Mouse (Mus musculus): ENCODE measurements at regions not wholly inside any gene's neighbourhood (a gene's known extent, or its start where the extent isn't known, plus 50 kb on each side); places are given as distances from the start of the nearest gene placed in this dataset.
A peak's percentile ranks its signal among the peaks of the same experiment; 100 is the strongest.

DNA sequence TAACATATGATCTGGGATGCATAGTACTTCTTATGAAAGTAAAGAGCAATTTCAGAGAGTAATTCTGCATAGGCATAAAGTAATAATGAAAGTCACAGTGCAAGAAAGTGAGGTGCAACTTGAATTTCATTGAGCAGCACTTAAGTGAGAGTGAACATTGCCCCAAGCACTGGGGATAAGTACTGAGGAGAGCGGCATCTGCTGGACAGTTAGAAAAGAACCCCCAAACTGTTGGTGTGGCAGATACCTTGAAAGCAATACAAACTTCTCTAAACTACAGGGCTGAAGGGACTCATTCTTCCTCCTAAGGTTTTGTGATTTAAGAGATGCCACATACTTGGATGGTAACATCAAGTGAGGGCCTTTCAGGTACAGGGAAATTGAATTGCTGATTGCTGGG is 56.4 kb upstream of the Olfr1322 start:
- DNase-seq (ENCODE audit: extremely low spot score in 1 of 2, low spot score in 1 of 2) = peak in 1 of 2 experiments; percentile 1
